Mouse (Mus musculus) fibroblast of lung, adult 2 months (primary cell): ENCODE results near the gene Fam181a.

Experiments
- DNase-seq: peaks from one replicate; pipeline ENCODE4 v3.0.0-alpha.2; 2011; ENCODE audit warnings: low read depth

Fam181a gene

GRCm38 (mm10) chr12:103314640-103315361, 4.0 kb downstream of the Fam181a start:
- DNase-seq, result no peak

- DNase-seq, result no peak
Observed at GRCm38 (mm10) chr12:103315831-103316545, 5.2 kb downstream of the Fam181a start.

- DNase-seq, result no peak
Observed at GRCm38 (mm10) chr12:103322801-103323200, 12.0 kb downstream of the Fam181a start.

- DNase-seq, result peak; percentile 18
Observed at GRCm38 (mm10) chr12:103325156-103325857, 14.5 kb downstream of the Fam181a start.

GRCm38 (mm10) chr12:103326569-103326968, 15.8 kb downstream of the Fam181a start:
- DNase-seq, result no peak

GRCm38 (mm10) chr12:103327107-103327506, 16.3 kb downstream of the Fam181a start:
- no peak for DNase-seq

- DNase-seq, result no peak
Observed at GRCm38 (mm10) chr12:103328448-103329191, 17.8 kb downstream of the Fam181a start.

GRCm38 (mm10) chr12:103331491-103331890, 20.7 kb downstream of the Fam181a start:
- DNase-seq, result no peak

- DNase-seq, result no peak
Observed at GRCm38 (mm10) chr12:103332879-103333278, 22.1 kb downstream of the Fam181a start.

GRCm38 (mm10) chr12:103333426-103333825, 22.7 kb downstream of the Fam181a start:
- no peak for DNase-seq

GRCm38 (mm10) chr12:103336766-103337165, 26.0 kb downstream of the Fam181a start:
- DNase-seq, result no peak

- no peak for DNase-seq
Observed at GRCm38 (mm10) chr12:103338162-103338798, 27.5 kb downstream of the Fam181a start.

GRCm38 (mm10) chr12:103341212-103341611, 30.4 kb downstream of the Fam181a start:
- DNase-seq, result no peak

- DNase-seq, result no peak
Observed at GRCm38 (mm10) chr12:103343456-103343855, 32.7 kb downstream of the Fam181a start.

- no peak for DNase-seq
Observed at GRCm38 (mm10) chr12:103344934-103345333, 34.2 kb downstream of the Fam181a start.

GRCm38 (mm10) chr12:103346945-103347344, 36.2 kb downstream of the Fam181a start:
- no peak for DNase-seq

- no peak for DNase-seq
Observed at GRCm38 (mm10) chr12:103347406-103347805, 36.6 kb downstream of the Fam181a start.

- DNase-seq, result peak; percentile 24
Observed at GRCm38 (mm10) chr12:103348506-103348905, 37.7 kb downstream of the Fam181a start.

GRCm38 (mm10) chr12:103352735-103353134, 42.0 kb downstream of the Fam181a start:
- DNase-seq, result no peak

GRCm38 (mm10) chr12:103353538-103353937, 42.8 kb downstream of the Fam181a start:
- no peak for DNase-seq

- DNase-seq, result no peak
Observed at GRCm38 (mm10) chr12:103355746-103356414, 45.1 kb downstream of the Fam181a start, which contains the start of gene Asb2. TSS of gene Asb2 (minus strand) at chr12:103356001.
